Mouse (Mus musculus) G1E (cell line): ENCODE data around the gene Ap3b1.

Experiments
- CTCF ChIP-seq: IDR thresholded peaks from 2 replicates; pipeline ENCODE4 v1.5.1; 2012; ENCODE audit warnings: low read depth, low read length, inconsistent platforms, mixed read lengths
- POLR2AphosphoS5 ChIP-seq: IDR thresholded peaks from 2 replicates; pipeline ENCODE4 v1.6.1; 2012; ENCODE audit warnings: low read depth, low read length, inconsistent platforms; ENCODE audit not compliant: insufficient replicate concordance

DNA sequence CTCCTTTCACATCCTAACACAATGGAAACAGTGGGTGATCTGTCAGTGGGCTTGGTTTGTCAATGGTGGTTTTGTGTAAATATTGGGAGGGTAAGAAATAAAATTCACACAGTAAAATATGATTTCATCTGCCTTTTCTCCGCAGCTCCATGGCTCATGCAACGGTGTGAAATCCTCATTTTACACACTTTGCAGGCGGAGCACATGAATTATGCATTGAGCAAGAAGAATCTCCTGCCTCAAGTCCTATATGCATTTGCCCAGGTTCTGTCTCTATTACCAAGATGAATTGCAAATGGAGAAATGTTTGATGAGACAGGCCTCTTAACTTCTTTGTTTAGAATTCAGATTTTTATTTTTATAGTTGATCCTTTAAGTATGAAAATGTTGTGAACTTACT lies 131.9 kb downstream of the Ap3b1 start:
- no peak for TF ChIP-seq CTCF
- no peak for TF ChIP-seq POLR2AphosphoS5
